Mouse (Mus musculus): ENCODE results near the gene Aldh5a1. TPM values are rescaled to one million over a fixed set of nuclear protein-coding genes. Genes with fewer than 3 reads are reported as not detected.
"Not testable (repeated sequence)": the region's sequence is repeated elsewhere in the genome, so short reads cannot be mapped to it uniquely, and the experiment has no call there.

Gene Aldh5a1
- 4.3 and 5.6 TPM in 2 replicates for polyA plus RNA-seq (2014; fragmentation: Nextera tagmentation; extraction: Ambion mirVana)

DNA sequence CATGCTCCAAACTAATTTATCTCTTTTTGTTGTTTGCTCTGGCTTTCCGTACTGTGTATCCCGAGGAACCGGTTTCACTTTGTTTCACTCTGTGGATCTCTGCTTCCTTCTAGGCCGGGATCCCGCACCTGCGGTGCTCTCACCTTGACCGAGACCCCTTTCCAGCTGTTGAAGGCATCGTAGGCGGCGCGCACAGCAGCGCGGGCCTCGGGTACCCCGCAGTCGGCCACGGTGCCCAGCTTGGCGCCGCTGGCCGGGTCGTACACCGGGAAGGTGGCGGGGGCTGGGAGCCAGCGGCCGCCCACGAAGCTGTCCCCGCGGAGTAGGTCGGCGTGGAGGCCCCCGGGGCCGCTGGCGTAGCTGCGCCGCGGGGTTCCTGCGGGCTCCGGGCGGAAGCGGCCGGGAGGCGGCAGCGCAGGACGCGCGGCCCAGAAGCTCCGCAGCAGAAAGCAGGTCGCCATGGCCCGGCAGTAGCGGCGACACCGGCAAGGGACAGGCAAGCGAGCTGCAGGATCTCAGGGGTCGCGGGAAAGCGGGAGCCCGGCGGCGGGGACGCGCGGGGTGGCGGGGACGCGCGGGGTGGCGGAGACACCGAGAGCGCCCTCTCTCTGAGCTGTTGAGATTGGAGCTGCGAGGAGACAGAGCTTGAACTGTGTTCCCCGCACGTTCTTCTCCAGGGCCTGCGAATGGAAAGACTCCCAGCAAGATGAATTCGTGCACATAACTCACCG is at the start of gene Aldh5a1:
Gene Aldh5a1, minus strand, starts transcription at position 554 of the 731 bp plus-strand sequence.
- ATAC-seq (ENCODE audit: low read depth) (peak; percentile 87), DNase-seq (ENCODE audit: low spot score) (peak; percentile 87)
- under 1% methylated on average over 44 of the region's 75 CpGs for WGBS
- peak within 1 kb of the TSS; percentile 94 for H3K9ac ChIP-seq (ENCODE audit: low read depth, low read length)
- H3K36me3 ChIP-seq (ENCODE audit: control insufficient read depth, insufficient read depth, low read length): 0 out of 2 replicates have a peak, but pooled peaks cover 4% of the 10 kb centered on the region
- H3K4me1 ChIP-seq (ENCODE audit: control insufficient read depth, insufficient read depth, low read length): peaks cover 6% of the 10 kb centered on the region; the same call in 1 of the 2 replicates
- no peaks in the 10 kb centered on the region for H3K9me3 ChIP-seq (ENCODE audit: control insufficient read depth, low read length)
- no peaks in the 10 kb centered on the region for H3K27me3 ChIP-seq (replicated peaks; ENCODE audit: control insufficient read depth, insufficient read depth, low read length)
- H3K4me3 ChIP-seq (ENCODE audit: low read depth, low read length): peak within 1 kb of the TSS; percentile 79
- H3K4me2 ChIP-seq (ENCODE audit: low read depth, low read length): peak within 1 kb of the TSS; percentile 62
- H3K27ac ChIP-seq (replicated peaks; ENCODE audit: low read depth, low read length): peak within 1 kb of the TSS; percentile 78

DNA sequence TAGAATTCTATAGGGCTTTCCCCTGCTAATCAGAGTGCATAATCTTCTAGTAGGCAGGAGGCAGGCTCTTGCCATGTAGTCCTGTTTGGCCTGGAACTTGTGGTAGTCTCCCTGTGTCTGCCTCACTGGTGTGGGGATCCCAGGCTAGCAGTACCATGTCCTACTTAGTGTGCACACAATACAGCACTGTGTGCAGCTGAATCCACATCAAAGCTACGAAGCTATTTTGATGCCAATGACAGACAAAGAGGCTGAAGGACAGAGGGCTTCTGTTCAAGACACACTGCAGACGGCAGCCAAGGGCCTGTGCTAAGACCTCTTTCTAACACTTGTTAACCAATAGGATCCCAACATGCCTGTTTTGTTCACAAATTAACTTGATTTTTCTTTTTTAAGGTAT is 48.0 kb upstream of the Aldh5a1 start:
- WGBS: 55% methylated on average over 2 of the region's 2 CpGs
- peak; percentile 11 for DNase-seq (ENCODE audit: low spot score)
- no peak overlapping the region for H3K27ac ChIP-seq (replicated peaks; ENCODE audit: low read depth, low read length)
- no peaks in the 10 kb centered on the region for H3K27me3 ChIP-seq (replicated peaks; ENCODE audit: control insufficient read depth, insufficient read depth, low read length)
- no peaks in the 10 kb centered on the region for H3K9me3 ChIP-seq (ENCODE audit: control insufficient read depth, low read length)
- peak; percentile 5; the same call in 1 of the 2 replicates for ATAC-seq (ENCODE audit: low read depth)
- no peak overlapping the region for H3K4me3 ChIP-seq (ENCODE audit: low read depth, low read length)
- 0 out of 2 replicates have a peak, but pooled peaks cover 3% of the 10 kb centered on the region for H3K36me3 ChIP-seq (ENCODE audit: control insufficient read depth, insufficient read depth, low read length)
- no peak overlapping the region for H3K4me2 ChIP-seq (ENCODE audit: low read depth, low read length)
- H3K9ac ChIP-seq (ENCODE audit: low read depth, low read length): no peak overlapping the region
- H3K4me1 ChIP-seq (ENCODE audit: control insufficient read depth, insufficient read depth, low read length): no peaks in the 10 kb centered on the region

DNA sequence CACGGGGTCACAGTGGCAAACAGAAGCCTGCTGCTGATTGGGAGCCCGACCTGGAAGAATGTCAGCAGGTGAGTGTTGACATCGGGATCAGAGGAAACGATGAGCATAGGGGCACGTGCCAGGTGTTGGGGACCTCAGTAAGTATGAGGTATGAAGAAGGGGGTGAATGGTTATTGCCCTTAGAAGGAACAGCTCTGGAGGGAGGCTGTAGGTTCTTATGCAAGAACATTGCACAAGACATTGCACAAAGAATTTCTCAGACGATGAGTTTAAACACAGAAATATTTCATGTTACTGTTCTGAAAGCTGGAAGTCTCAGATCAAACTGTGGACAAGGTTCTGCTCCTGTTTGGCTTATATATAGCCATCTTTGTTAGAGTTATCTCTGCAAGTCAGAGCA is 43.6 kb upstream of the Aldh5a1 start:
- WGBS: 87% methylated on average over 6 of the region's 6 CpGs
- DNase-seq (ENCODE audit: low spot score): no peak
- H3K4me1 ChIP-seq (ENCODE audit: control insufficient read depth, insufficient read depth, low read length): no peaks in the 10 kb centered on the region
- no peaks in the 10 kb centered on the region for H3K27me3 ChIP-seq (replicated peaks; ENCODE audit: control insufficient read depth, insufficient read depth, low read length)
- H3K9me3 ChIP-seq (ENCODE audit: control insufficient read depth, low read length): no peaks in the 10 kb centered on the region
- H3K36me3 ChIP-seq (ENCODE audit: control insufficient read depth, insufficient read depth, low read length): no peaks in the 10 kb centered on the region
- no peak overlapping the region for H3K27ac ChIP-seq (replicated peaks; ENCODE audit: low read depth, low read length)
- no peak overlapping the region for H3K9ac ChIP-seq (ENCODE audit: low read depth, low read length)
- H3K4me2 ChIP-seq (ENCODE audit: low read depth, low read length): no peak overlapping the region
- no peak overlapping the region for H3K4me3 ChIP-seq (ENCODE audit: low read depth, low read length)
- no peak for ATAC-seq (ENCODE audit: low read depth)

DNA sequence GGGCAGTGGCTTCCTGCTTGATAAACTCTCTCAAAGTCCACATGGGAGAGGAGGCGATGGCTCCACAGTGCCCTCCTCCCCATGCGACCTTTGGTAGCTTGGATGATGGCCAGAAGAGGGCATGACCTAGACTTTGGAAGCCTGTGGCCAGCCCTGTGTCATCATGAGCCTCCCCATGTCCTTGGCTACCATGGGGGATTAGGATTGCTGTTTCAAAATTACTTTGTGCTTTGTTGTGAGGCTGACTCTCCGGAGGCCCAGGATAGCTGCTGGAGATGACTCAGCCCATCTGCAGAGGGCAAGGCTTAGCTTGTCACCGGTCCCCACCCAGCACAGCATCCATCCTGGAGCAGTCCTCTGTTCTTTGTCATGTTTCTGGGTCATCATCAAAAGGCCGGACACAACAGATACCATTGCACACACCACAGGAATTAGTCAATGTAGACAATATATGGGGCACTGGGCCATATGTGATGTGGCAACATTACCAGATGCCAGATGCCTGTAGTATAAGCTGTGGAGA is 40.4 kb upstream of the Aldh5a1 start:
- no peaks in the 10 kb centered on the region for H3K4me1 ChIP-seq (ENCODE audit: control insufficient read depth, insufficient read depth, low read length)
- no peak overlapping the region for H3K27ac ChIP-seq (replicated peaks; ENCODE audit: low read depth, low read length)
- ATAC-seq (ENCODE audit: low read depth) (no peak), DNase-seq (ENCODE audit: low spot score) (no peak)
- 78% methylated on average over 5 of the region's 5 CpGs for WGBS
- no peak overlapping the region for H3K4me2 ChIP-seq (ENCODE audit: low read depth, low read length)
- H3K9me3 ChIP-seq (ENCODE audit: control insufficient read depth, low read length): no peaks in the 10 kb centered on the region
- no peaks in the 10 kb centered on the region for H3K27me3 ChIP-seq (replicated peaks; ENCODE audit: control insufficient read depth, insufficient read depth, low read length)
- no peak overlapping the region for H3K4me3 ChIP-seq (ENCODE audit: low read depth, low read length)
- H3K36me3 ChIP-seq (ENCODE audit: control insufficient read depth, insufficient read depth, low read length): no peaks in the 10 kb centered on the region
- no peak overlapping the region for H3K9ac ChIP-seq (ENCODE audit: low read depth, low read length)

- no peak overlapping the region for H3K27ac ChIP-seq (replicated peaks; ENCODE audit: low read depth, low read length)
- no peak for ATAC-seq (ENCODE audit: low read depth)
- H3K4me1 ChIP-seq (ENCODE audit: control insufficient read depth, insufficient read depth, low read length): no peaks in the 10 kb centered on the region
- no peaks in the 10 kb centered on the region for H3K9me3 ChIP-seq (ENCODE audit: control insufficient read depth, low read length)
- H3K9ac ChIP-seq (ENCODE audit: low read depth, low read length): no peak overlapping the region
- DNase-seq (ENCODE audit: low spot score): peak; percentile 41
- H3K36me3 ChIP-seq (ENCODE audit: control insufficient read depth, insufficient read depth, low read length): no peaks in the 10 kb centered on the region
- H3K4me3 ChIP-seq (ENCODE audit: low read depth, low read length): no peak overlapping the region
- 61% methylated on average over 4 of the region's 4 CpGs for WGBS
- no peak overlapping the region for H3K4me2 ChIP-seq (ENCODE audit: low read depth, low read length)
- no peaks in the 10 kb centered on the region for H3K27me3 ChIP-seq (replicated peaks; ENCODE audit: control insufficient read depth, insufficient read depth, low read length)
These were observed 38.9 kb upstream of the Aldh5a1 start for GRCm38 (mm10) chr13:24976384-24976783.

DNA sequence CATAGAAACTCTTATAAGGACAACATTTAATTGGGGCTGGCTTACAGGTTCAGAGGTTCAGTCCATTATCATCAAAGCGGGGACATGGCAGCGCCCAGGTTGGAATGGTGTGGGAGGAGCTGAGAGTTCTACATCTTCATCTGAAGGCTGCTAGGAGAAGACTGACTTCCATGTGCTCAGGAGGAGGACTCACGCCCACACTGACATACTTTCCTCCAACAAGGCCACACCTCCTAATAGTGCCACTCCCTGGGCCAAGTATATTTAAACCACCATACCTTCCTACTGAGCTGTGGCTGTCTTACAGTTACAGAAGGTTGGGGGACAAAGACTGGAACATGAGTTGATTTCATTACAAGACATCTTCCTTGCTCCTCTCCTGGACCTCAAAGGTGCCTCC is 34.3 kb upstream of the Aldh5a1 start:
- not testable (repeated sequence) for H3K4me1 ChIP-seq (ENCODE audit: control insufficient read depth, insufficient read depth, low read length); H3K27ac ChIP-seq (replicated peaks; ENCODE audit: low read depth, low read length); H3K4me3 ChIP-seq (ENCODE audit: low read depth, low read length); H3K36me3 ChIP-seq (ENCODE audit: control insufficient read depth, insufficient read depth, low read length); H3K27me3 ChIP-seq (replicated peaks; ENCODE audit: control insufficient read depth, insufficient read depth, low read length); H3K9ac ChIP-seq (ENCODE audit: low read depth, low read length); DNase-seq (ENCODE audit: low spot score); H3K4me2 ChIP-seq (ENCODE audit: low read depth, low read length); ATAC-seq (ENCODE audit: low read depth); H3K9me3 ChIP-seq (ENCODE audit: control insufficient read depth, low read length)
- 92% methylated on average over 3 of the region's 3 CpGs for WGBS

DNA sequence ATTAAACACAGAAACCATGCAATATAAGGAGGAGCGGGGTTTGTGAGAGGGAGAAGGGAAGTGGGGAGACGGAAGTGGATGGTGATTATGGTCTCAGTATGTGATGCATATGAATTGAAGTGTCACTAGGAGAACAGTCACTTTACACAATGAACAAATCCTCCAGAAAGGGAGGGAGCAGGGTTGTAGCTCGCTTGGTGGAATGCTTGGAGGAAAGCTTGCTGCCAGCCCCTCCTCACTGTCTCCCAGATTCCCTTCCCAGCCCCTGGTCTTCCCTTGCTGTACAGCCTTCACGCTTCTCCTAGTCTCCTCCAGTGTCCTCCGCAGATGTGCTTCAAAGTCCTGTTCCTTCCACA is 28.4 kb upstream of the Aldh5a1 start:
- DNase-seq (ENCODE audit: low spot score): no peak
- ATAC-seq (ENCODE audit: low read depth): 0 out of 2 replicates have a peak, but pooled peaks have one; percentile 12
- no peak overlapping the region for H3K27ac ChIP-seq (replicated peaks; ENCODE audit: low read depth, low read length)
- H3K36me3 ChIP-seq (ENCODE audit: control insufficient read depth, insufficient read depth, low read length): no peaks in the 10 kb centered on the region
- no peaks in the 10 kb centered on the region for H3K4me1 ChIP-seq (ENCODE audit: control insufficient read depth, insufficient read depth, low read length)
- H3K9me3 ChIP-seq (ENCODE audit: control insufficient read depth, low read length): no peaks in the 10 kb centered on the region
- 40% methylated on average over 5 of the region's 5 CpGs for WGBS
- peak overlapping the region; percentile 39; the same call in 1 of the 2 replicates for H3K9ac ChIP-seq (ENCODE audit: low read depth, low read length)
- H3K27me3 ChIP-seq (replicated peaks; ENCODE audit: control insufficient read depth, insufficient read depth, low read length): no peaks in the 10 kb centered on the region
- H3K4me3 ChIP-seq (ENCODE audit: low read depth, low read length): peak overlapping the region; percentile 23
- H3K4me2 ChIP-seq (ENCODE audit: low read depth, low read length): peak overlapping the region; percentile 53

GRCm38 (mm10) chr13:24965130-24965845 is 27.8 kb upstream of the Aldh5a1 start:
- no peaks in the 10 kb centered on the region for H3K9me3 ChIP-seq (ENCODE audit: control insufficient read depth, low read length)
- DNase-seq (ENCODE audit: low spot score): peak; percentile 67
- H3K4me2 ChIP-seq (ENCODE audit: low read depth, low read length): peak overlapping the region; percentile 53
- H3K9ac ChIP-seq (ENCODE audit: low read depth, low read length): peak overlapping the region; percentile 39
- no peaks in the 10 kb centered on the region for H3K36me3 ChIP-seq (ENCODE audit: control insufficient read depth, insufficient read depth, low read length)
- no peaks in the 10 kb centered on the region for H3K4me1 ChIP-seq (ENCODE audit: control insufficient read depth, insufficient read depth, low read length)
- 11% methylated on average over 15 of the region's 15 CpGs for WGBS
- ATAC-seq (ENCODE audit: low read depth): 0 out of 2 replicates have a peak, but pooled peaks have one; percentile 50
- H3K4me3 ChIP-seq (ENCODE audit: low read depth, low read length): peak overlapping the region; percentile 23
- H3K27ac ChIP-seq (replicated peaks; ENCODE audit: low read depth, low read length): no peak overlapping the region
- no peaks in the 10 kb centered on the region for H3K27me3 ChIP-seq (replicated peaks; ENCODE audit: control insufficient read depth, insufficient read depth, low read length)
